Mouse (Mus musculus) embryonic facial prominence, embryonic 12.5 days (tissue): ENCODE results near the gene Tomm5. TPM values are rescaled to one million over a fixed set of nuclear protein-coding genes. Genes with fewer than 3 reads are reported as not detected.

ENCODE experiments used
- ATAC-seq: fragments of 200-750 bp; cut with Nextera tagmentation; 2 replicates; pipeline ENCODE4 v1.8.0; 2017; ENCODE audit not compliant: insufficient number of reproducible peaks, insufficient read depth, low FRiP score, low TSS enrichment
- H3K27ac ChIP-seq: fragments of 300-500 bp; sonication (generic); 2 replicates; pipeline ENCODE4 v1.5.1; 2016; ENCODE audit warnings: mild to moderate bottlenecking
- H3K27me3 ChIP-seq: fragments of 300-500 bp; sonication (generic); 2 replicates; pipeline ENCODE4 v1.6.1; 2016; ENCODE audit warnings: mild to moderate bottlenecking, moderate library complexity
- H3K36me3 ChIP-seq: fragments of 300-500 bp; sonication (generic); 2 replicates; pipeline ENCODE4 v1.6.1; 2016; ENCODE audit warnings: mild to moderate bottlenecking
- H3K4me1 ChIP-seq: fragments of 300-500 bp; sonication (generic); 2 replicates; pipeline ENCODE4 v1.6.1; 2016
- H3K4me2 ChIP-seq: fragments of 300-500 bp; sonication (generic); replicated peaks from 2 replicates; pipeline ENCODE4 v1.6.1; 2016; ENCODE audit warnings: mild to moderate bottlenecking, moderate library complexity
- H3K4me3 ChIP-seq: fragments of 300-500 bp; sonication (generic); 2 replicates; pipeline ENCODE4 v1.5.1; 2016; ENCODE audit warnings: mild to moderate bottlenecking
- H3K9ac ChIP-seq: fragments of 300-500 bp; sonication (generic); 2 replicates; pipeline ENCODE4 v1.6.1; 2016; ENCODE audit warnings: mild to moderate bottlenecking, moderate library complexity
- H3K9me3 ChIP-seq: fragments of 300-500 bp; sonication (generic); 2 replicates; pipeline ENCODE4 v1.6.1; 2016; ENCODE audit warnings: mild to moderate bottlenecking, moderate library complexity
- WGBS: fragments of 180-500 bp; shearing (Covaris S2); methylation state at CpG from one replicate; pipeline ENCODE4 v1.1.7; 2016; 5-methylcytosine and 5-hydroxymethylcytosine counted together
- polyA plus RNA-seq: library from polyadenylated mRNA; unstranded; fragments of >200 nt; fragmentation: Nextera tagmentation; extraction: Ambion mirVana; gene quantifications from 2 replicates; pipeline ENCODE4 v1.2.1, GENCODE M21; 2016

Gene Tomm5
- 195 and 207 TPM in 2 replicates for polyA plus RNA-seq

DNA sequence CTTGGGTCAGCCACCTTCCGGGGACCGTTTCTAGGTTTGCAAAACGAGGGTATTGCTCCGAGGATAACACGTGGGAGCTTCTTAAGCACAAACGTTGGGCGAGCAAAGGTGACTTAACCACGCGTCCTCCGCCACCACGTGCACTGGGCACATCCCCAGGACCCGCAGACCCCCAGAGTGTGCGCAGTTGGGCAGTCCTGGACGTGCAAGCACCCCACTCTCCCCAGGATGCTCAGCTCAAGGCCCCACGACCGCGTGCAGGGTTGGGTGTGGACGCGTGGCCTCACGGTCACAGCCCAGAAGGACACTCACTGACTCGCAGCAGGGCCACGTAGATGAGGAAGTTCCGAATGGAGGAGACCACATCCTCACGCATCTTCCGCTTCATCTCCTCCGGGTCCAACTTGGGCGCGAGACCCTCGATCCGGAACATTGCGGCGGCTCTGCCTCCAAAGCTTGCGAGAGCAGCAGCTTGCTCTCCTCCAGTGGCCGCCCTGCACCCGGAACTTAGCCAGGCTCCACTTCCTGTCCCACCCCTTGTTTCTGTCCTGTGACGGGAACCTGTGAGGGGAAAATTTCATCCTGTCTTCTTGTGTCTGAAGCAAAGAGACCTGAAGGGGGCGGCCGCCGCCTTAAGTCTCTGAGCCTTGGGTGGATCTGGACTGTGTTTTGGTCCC lies at the start of gene Tomm5:
TSS of gene Tomm5 (minus strand) at position 514 of the 677 bp plus-strand sequence.
- H3K36me3 ChIP-seq = peaks cover 17% of the 10 kb centered on the region
- peak; percentile 86 for ATAC-seq
- peak within 1 kb of the TSS; percentile 94 for H3K9ac ChIP-seq
- under 1% methylated on average over 39 of the region's 39 CpGs for WGBS
- H3K4me2 ChIP-seq = peak within 1 kb of the TSS; percentile 88
- no peaks in the 10 kb centered on the region for H3K27me3 ChIP-seq
- H3K4me1 ChIP-seq = peaks cover 10% of the 10 kb centered on the region
- H3K9me3 ChIP-seq = no peaks in the 10 kb centered on the region
- peak within 1 kb of the TSS; percentile 99 for H3K4me3 ChIP-seq
- peak within 1 kb of the TSS; percentile 50; the same call in 1 of the 2 replicates for H3K27ac ChIP-seq

DNA sequence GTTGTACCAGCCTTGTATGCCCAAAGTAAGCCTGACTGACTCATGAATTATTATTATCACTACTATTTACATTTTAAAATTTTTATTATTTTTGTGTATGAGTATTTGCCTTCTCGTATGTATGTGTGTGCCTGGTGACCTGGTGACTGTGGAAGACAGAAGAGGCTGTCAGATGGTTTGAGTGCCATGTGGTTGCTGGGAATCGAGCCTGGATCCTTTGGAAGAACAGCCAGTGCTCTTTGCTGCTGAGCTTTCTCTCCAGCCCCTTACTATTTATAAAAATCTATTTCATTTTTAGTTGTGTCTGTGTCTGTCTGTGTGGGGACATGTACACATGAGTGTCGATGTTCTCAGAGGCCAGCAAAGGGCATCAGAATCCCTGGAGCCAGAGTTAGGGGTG lies 48.5 kb upstream of the Tomm5 start:
- Histone ChIP-seq H3K4me2 (no peak overlapping the region), H3K9ac (no peak overlapping the region), H3K9me3 (no peaks in the 10 kb centered on the region), H3K36me3 (no peaks in the 10 kb centered on the region), H3K4me1 (no peaks in the 10 kb centered on the region), H3K4me3 (no peak overlapping the region), H3K27me3 (no peaks in the 10 kb centered on the region), H3K27ac (no peak overlapping the region)
- no peak for ATAC-seq
- 68% methylated on average over 3 of the region's 3 CpGs for WGBS

DNA sequence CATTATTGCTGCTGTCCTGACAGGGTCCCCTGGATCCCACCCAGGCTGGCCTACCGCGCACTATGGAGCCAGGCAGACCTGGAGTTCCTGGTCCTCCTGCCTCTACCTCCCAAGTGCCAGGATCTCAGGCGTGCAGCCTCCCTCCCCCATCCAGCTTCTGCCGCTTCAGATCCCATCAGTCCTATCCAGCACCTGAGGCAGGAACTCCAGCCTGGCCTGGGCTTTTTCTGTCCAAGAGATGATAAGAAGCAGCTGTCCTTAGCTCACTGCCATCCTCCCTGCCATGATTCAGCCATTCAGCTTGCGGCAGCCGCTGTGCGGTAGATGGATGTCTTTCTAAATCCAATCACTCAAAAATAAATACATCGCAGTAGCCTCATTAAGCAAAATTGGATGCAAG lies 35.1 kb upstream of the Tomm5 start:
- H3K36me3 ChIP-seq = no peaks in the 10 kb centered on the region
- ATAC-seq = no peak
- no peaks in the 10 kb centered on the region for H3K27me3 ChIP-seq
- 57% methylated on average over 8 of the region's 8 CpGs for whole genome bisulfite sequencing
- peaks cover 13% of the 10 kb centered on the region for H3K4me1 ChIP-seq
- H3K4me2 ChIP-seq = no peak overlapping the region
- H3K27ac ChIP-seq = no peak overlapping the region
- no peaks in the 10 kb centered on the region for H3K9me3 ChIP-seq
- H3K9ac ChIP-seq = no peak overlapping the region
- no peak overlapping the region for H3K4me3 ChIP-seq

- 22% methylated on average over 11 of the region's 11 CpGs for WGBS
- Histone ChIP-seq H3K4me3 (no peak overlapping the region), H3K9ac (no peak overlapping the region), H3K36me3 (no peaks in the 10 kb centered on the region), H3K27me3 (no peaks in the 10 kb centered on the region), H3K27ac (no peak overlapping the region), H3K9me3 (no peaks in the 10 kb centered on the region), H3K4me2 (no peak overlapping the region), H3K4me1 (peaks cover 13% of the 10 kb centered on the region)
- ATAC-seq = no peak
Measured at GRCm38 (mm10) chr4:45142411-45142810, 34.5 kb upstream of the Tomm5 start.

DNA sequence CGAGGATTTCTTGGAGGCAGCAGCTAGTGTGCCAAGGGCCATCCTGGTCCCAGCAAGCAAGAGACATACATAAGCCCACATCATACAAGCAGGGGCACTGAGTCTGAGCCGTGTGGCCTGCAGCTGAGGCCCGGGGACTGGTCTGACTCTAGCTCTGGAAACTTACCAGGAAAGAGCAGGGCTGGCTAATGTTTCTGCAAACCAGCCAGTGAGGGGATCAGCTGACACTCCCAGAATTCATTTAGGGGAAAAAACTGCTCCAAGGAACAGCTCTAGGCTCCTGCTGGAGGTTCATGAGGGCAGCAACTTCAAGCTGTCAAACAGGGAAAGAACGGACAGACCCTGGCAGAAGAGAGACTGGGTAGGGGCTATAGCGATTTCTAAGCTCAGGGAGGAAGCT lies 33.9 kb upstream of the Tomm5 start:
- 52% methylated on average over 5 of the region's 5 CpGs for WGBS
- H3K27ac ChIP-seq = no peak overlapping the region

DNA sequence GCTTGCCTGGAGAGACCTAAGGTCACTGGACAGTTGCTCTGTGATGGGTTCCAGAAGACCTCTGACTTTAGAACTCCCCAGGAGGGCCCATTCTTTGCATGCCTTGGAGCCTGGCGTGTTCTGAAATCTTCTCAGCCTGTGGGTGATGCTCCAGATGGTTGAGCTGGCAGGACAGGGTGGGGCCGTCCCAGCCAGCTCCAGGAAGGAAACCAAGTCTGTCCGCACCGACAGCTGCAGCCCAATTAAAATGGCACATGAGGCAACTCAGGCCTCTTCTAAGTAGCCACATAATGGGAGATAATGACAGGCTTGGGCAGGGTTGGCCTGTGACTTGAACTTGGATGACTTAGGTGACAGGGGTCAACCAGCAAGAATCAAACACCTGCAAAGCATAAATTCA lies 29.7 kb upstream of the Tomm5 start:
- Histone ChIP-seq H3K4me3 (no peak overlapping the region), H3K4me1 (peaks cover 9% of the 10 kb centered on the region)

More for the DNA sequence above, 33.9 kb upstream of the Tomm5 start:
- Histone ChIP-seq H3K27me3 (no peaks in the 10 kb centered on the region), H3K9ac (no peak overlapping the region), H3K4me1 (peaks cover 13% of the 10 kb centered on the region), H3K9me3 (no peaks in the 10 kb centered on the region), H3K4me2 (no peak overlapping the region), H3K4me3 (no peak overlapping the region), H3K36me3 (no peaks in the 10 kb centered on the region)
- no peak for ATAC-seq

GRCm38 (mm10) chr4:45134471-45134870 lies 26.6 kb upstream of the Tomm5 start:
- WGBS = 72% methylated on average over 8 of the region's 8 CpGs
- Histone ChIP-seq H3K27me3 (no peaks in the 10 kb centered on the region), H3K4me1 (0 out of 2 replicates have a peak, but pooled peaks cover 3% of the 10 kb centered on the region), H3K9me3 (no peaks in the 10 kb centered on the region), H3K27ac (no peak overlapping the region), H3K36me3 (no peaks in the 10 kb centered on the region), H3K9ac (no peak overlapping the region), H3K4me2 (no peak overlapping the region), H3K4me3 (no peak overlapping the region)
- ATAC-seq = no peak

More for the DNA sequence above, 29.7 kb upstream of the Tomm5 start:
- no peaks in the 10 kb centered on the region for H3K9me3 ChIP-seq
- no peak for ATAC-seq
- H3K27me3 ChIP-seq = no peaks in the 10 kb centered on the region
- no peak overlapping the region for H3K4me2 ChIP-seq
- no peak overlapping the region for H3K9ac ChIP-seq
- no peak overlapping the region for H3K27ac ChIP-seq
- H3K36me3 ChIP-seq = no peaks in the 10 kb centered on the region
- 28% methylated on average over 4 of the region's 4 CpGs for WGBS

DNA sequence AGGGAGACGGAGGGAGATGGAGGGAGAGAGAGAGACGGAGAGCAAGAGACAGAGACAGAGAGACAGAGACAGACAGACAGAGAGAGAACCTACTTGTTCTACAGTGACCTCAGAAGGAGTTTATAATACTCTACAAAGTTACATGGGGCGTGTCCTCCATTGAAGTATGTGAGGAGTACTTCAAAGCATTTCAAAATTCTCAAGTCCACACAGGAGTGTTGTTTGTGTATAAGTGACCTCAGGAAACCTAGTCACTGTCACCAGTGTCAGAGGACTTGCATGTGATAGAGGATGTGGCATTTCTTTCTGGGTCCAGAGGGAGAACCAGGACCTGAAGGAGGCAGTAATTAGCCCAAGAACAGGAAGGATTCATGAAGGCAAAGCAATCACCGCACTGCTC lies 23.1 kb upstream of the Tomm5 start:
- no peaks in the 10 kb centered on the region for H3K27me3 ChIP-seq
- no peak overlapping the region for H3K4me3 ChIP-seq
- no peak overlapping the region for H3K27ac ChIP-seq
- no peak overlapping the region for H3K4me2 ChIP-seq
- H3K9ac ChIP-seq = no peak overlapping the region
- no peaks in the 10 kb centered on the region for H3K36me3 ChIP-seq
- no peak for ATAC-seq
- H3K9me3 ChIP-seq = no peaks in the 10 kb centered on the region
- H3K4me1 ChIP-seq = 0 out of 2 replicates have a peak, but pooled peaks cover 3% of the 10 kb centered on the region
- WGBS = 71% methylated on average over 3 of the region's 4 CpGs

DNA sequence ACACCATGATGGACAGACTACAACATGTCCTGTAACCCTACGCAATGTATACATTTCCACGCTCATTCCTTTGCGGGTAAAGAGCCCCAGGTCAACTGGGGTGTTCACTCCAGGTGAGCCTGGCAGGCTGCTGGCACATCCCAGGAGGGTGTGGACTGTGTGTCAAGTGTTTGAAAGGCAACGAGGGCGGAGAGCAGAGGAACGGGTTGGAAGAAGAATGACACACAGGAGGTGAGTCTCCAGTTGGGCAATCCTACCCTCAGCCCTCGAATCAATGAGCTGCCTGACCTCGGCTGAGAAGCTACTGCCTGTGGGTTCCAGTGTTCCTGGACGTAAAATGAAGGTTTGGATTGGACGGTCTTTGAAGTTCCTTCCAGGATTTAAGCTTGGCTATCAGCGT lies 13.4 kb upstream of the Tomm5 start:
- Histone ChIP-seq H3K4me2 (no peak overlapping the region), H3K27me3 (no peaks in the 10 kb centered on the region), H3K9me3 (no peaks in the 10 kb centered on the region), H3K4me3 (no peak overlapping the region), H3K36me3 (no peaks in the 10 kb centered on the region), H3K4me1 (no peaks in the 10 kb centered on the region), H3K9ac (no peak overlapping the region), H3K27ac (no peak overlapping the region)
- no peak for ATAC-seq
- 88% methylated on average over 11 of the region's 11 CpGs for WGBS

GRCm38 (mm10) chr4:45108456-45109110 lies 669 bp upstream of the Tomm5 start:
- H3K9ac ChIP-seq = no peak overlapping the region
- H3K4me1 ChIP-seq = peaks cover 10% of the 10 kb centered on the region
- no peak overlapping the region for H3K27ac ChIP-seq
- peaks cover 14% of the 10 kb centered on the region for H3K36me3 ChIP-seq
- H3K27me3 ChIP-seq = no peaks in the 10 kb centered on the region
- no peak overlapping the region; the same call in 1 of the 2 replicates for H3K4me3 ChIP-seq
- no peak overlapping the region for H3K4me2 ChIP-seq
- H3K9me3 ChIP-seq = no peaks in the 10 kb centered on the region
- 71% methylated on average over 8 of the region's 8 CpGs for WGBS
- ATAC-seq = no peak

GRCm38 (mm10) chr4:45107066-45107465 lies 848 bp downstream of the Tomm5 start:
- 4% methylated on average over 4 of the region's 4 CpGs for WGBS

GRCm38 (mm10) chr4:45106409-45106808 lies 1.5 kb downstream of the Tomm5 start:
- H3K4me3 ChIP-seq = no peak overlapping the region
- 63% methylated on average over 5 of the region's 5 CpGs for WGBS
- H3K36me3 ChIP-seq = peaks cover 22% of the 10 kb centered on the region
- no peak overlapping the region for H3K9ac ChIP-seq
- H3K27ac ChIP-seq = no peak overlapping the region
- ATAC-seq = no peak
- H3K9me3 ChIP-seq = no peaks in the 10 kb centered on the region
- peaks cover 10% of the 10 kb centered on the region for H3K4me1 ChIP-seq
- no peaks in the 10 kb centered on the region for H3K27me3 ChIP-seq
- peak overlapping the region; percentile 88 for H3K4me2 ChIP-seq

More at GRCm38 (mm10) chr4:45107066-45107465, 848 bp downstream of the Tomm5 start:
- Histone ChIP-seq H3K36me3 (peaks cover 21% of the 10 kb centered on the region), H3K4me2 (peak overlapping the region; percentile 88), H3K27me3 (no peaks in the 10 kb centered on the region), H3K9ac (peak overlapping the region; percentile 94), H3K27ac (no peak overlapping the region), H3K9me3 (no peaks in the 10 kb centered on the region), H3K4me1 (peaks cover 10% of the 10 kb centered on the region), H3K4me3 (peak overlapping the region; percentile 99)
- ATAC-seq = no peak
